Mouse (Mus musculus) right cerebral cortex, adult 2 months (tissue): Measurements from ENCODE around the gene H2-K1.
A peak's percentile ranks its signal among the peaks of the same experiment; 100 is the strongest.
"Not testable (repeated sequence)": the region's sequence is repeated elsewhere in the genome, so short reads cannot be mapped to it uniquely, and the experiment has no call there.

Experiments used
- DNase-seq, 2 experiments: peaks; one replicate each; pipeline ENCODE4 v3.0.0; 2021 to 2022; ENCODE audit warnings: low spot score in 2 of 2

The H2-K1 gene

GRCm38 (mm10) chr17:34026917-34027655 is 26.9 kb upstream of the H2-K1 start:
- no peak for DNase-seq

GRCm38 (mm10) chr17:34026221-34026620 is 26.1 kb upstream of the H2-K1 start:
- no peak for DNase-seq

- DNase-seq: no peak
Measured at GRCm38 (mm10) chr17:34025756-34026151, 25.6 kb upstream of the H2-K1 start.

DNA sequence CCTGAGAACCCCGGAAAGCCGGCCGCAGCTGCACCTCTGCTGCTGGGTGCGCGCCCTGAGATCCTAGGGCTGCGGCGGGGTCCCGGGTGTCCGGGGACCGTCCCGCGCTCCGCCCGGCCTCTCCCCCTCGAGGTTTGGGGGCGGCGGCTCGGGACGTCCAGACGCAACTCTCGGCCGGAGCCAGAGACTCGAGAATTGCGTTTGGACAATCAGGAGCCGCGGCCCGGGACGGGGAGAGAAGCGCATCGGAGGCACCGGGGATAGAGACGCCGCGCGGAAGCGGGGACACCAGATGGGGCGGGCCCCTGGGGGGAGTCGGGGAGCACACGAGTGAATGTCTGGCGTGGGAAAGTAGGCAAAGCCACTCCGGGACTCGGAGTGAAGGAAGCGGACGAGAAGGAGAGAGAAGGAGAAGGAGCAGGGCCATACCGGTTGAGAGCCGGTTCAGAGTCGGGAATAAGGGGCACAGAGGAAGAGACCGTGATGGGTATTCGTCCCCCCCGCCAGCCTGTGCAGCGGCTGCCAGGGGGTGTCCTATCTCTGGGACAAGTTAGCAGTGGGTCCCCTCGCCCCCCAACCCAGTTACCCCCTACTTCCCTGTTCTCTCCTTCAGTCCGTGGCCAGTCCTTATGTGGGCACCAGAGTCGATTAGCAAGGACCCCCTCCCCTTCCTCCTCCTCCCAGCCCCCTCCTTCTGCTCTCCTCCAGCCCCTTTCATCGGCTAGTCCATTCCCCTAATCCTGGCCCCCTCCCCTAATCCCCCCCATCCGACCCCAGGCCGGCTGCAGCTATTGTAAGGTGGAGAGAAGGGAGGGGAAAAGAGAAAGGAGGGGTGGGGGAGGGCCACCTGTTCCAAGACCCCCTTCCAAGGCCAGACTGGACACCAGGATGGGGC is 25.0 kb upstream of the H2-K1 start:
- DNase-seq: no peak

- peak; percentile 86 to 90 for DNase-seq
Measured at GRCm38 (mm10) chr17:34024317-34024821, 24.2 kb upstream of the H2-K1 start, which contains the start of gene Ring1. Gene Ring1 (minus strand): TSS chr17:34024680.

GRCm38 (mm10) chr17:34023678-34024077 is 23.5 kb upstream of the H2-K1 start:
- DNase-seq: no peak

DNA sequence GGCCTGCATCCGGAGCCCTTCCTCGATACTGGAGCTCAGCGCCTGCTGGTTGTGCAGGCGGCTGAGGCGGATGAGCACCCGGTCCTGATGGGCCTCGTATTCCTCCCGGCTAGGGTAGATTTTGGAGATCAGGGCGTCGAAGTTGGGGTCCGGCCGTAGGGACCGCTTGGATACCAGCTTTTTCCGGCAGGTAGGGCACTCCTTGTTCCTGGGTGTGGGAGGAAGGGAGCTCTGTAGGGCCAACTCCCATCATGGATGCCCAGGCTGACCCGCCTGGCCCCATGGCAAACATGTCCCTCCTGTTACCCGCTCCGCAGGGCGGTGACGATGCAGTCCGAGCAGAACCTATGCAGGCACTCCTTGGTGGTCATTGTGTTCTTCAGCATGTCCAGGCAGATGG is 22.8 kb upstream of the H2-K1 start:
- no peak for DNase-seq

DNA sequence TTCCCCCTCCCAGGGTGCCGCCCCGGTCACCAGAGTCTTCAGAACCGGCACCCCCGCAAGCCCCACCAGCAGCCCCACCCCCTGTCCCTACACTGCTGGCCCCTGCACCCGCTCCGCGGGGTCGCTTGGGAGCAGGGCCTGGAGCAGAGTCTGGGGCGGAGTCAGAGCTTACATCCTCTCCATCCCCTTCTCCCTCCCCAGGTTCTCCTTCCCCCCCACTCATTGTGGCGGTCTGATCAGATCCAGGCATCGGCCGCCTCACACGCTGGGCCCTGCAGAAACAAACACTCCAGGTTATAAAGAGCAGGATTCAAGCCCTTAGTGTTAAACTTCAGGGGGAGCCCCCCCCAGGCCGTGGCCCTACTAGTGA is 22.3 kb upstream of the H2-K1 start:
- DNase-seq: no peak

DNA sequence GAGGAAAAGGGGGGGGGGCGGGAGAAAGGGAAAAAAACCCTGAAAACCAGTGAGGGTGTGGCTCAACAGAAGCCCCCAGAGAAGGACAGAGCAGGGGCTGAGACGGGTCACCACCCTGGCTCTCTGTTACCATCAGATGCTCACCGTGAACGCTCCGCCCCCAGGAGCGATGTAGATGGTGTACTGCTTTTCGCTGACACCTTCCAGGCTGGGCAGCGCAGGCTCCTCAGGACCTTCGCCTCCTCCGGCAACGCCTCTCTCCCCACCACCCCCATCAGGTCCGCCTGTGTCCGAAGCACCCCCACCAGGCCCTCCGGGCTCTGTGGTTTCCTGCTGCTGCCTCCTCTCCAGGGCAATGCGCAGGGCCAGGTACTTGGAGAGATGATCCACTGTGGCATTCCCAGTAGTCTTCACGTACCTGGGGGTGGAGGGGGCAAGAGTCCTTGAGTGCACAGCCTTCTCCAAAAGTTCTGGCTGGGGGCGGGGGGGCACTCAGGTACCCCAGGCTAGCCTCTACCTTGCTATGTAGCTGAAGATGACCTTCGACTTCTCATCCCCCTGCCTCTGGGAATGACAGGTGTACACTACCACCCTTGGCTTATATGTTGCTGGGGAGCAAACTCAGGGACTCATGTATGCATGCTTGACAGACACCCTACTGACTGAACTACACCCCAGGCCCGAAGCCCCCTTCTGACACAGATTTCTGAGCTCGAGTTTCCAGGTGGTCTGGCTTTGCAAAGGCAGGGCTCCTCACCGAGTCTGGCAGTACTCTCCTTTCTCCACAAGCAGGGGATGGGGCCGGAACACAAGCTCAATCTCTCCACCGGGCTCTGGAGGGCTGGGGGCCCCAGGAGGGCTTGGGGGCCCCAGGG is 21.6 kb upstream of the H2-K1 start:
- no peak for DNase-seq

DNA sequence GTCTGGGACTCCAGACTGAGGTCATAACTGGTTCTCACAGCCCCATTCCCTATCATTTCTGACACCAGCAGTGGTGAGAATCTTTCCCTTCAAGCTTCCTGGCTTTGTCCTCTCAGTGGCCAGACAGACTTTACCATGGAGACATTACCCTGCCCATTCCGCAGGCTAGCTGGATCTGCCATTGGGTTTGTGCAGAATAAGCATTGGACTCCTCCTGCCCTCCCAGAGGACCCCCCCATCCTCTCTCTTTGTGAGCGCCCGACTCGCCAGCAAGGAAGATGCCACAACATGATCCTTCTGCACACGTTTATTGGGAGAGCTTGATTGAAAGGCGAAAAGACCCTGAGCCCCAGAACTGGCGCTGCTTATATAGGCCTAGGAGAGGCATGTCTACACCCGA is 13.3 kb upstream of the H2-K1 start:
- no peak for DNase-seq

DNA sequence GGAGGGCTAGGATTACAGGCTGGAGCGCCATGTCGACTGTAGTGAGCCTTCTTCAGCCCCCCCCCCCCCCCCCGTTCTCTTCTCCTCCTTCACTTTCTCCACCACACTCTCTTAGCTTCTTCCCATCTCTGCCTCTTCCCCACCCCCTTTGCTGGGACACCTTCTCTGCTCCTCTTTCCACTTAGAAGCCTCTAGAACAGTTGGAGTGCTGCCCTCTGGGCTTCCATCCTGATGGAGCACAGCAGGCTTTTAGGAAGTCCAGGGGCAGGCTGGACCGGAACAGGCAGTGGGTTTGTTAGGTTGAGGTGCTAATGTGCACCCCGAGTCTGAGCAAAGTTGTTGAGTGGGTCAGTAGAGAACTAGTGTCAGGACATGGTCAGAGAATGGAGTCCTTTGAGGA is 10.0 kb upstream of the H2-K1 start:
- no peak for DNase-seq

DNA sequence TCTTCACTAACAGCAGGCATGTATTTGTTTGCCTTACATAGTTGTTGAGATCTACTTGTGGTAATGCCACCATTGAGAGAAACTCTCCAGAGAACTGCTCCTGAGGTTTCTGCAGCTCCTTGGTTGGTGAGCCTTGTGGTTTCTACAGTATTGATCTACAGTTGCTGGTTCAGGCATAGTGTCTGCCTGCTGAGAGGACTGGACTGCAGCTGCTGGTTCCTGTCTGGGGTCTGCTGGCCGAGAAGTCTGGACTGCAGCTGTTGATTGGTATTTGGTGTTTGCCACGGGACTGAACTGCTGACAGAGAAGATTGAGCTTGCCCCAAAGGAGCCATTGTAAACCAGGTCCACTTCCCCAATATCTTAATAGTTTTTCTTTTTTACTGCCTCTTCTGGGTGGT is 6.4 kb upstream of the H2-K1 start:
- DNase-seq: no peak

DNA sequence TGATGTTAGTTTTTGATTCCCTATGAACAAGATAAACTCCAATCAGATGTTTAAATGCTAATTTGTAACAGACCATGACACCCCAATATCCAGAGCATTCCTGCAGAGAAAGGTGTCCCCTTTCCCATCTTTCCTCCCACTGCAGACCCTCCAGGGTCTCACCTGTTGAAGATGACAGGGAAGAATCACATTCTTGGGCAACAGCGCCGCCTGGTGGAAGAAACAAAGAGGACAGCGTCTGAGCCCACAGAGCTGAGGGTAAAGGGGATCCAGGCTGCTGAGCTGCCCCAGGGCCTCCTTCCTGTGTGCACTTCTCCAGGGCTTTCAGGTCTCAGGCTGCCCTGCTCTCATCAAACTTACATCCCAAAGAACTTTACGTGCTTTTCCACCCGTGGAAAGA is 3.3 kb upstream of the H2-K1 start:
- DNase-seq: peak; percentile 18 to 20

- DNase-seq: not testable (repeated sequence)
Measured at GRCm38 (mm10) chr17:34000796-34001195, 649 bp upstream of the H2-K1 start.

GRCm38 (mm10) chr17:33999341-34000149 is 602 bp downstream of the H2-K1 start:
- no peak for DNase-seq

- not testable (repeated sequence) for DNase-seq
Measured at GRCm38 (mm10) chr17:33998697-33999096, 1.4 kb downstream of the H2-K1 start.

DNA sequence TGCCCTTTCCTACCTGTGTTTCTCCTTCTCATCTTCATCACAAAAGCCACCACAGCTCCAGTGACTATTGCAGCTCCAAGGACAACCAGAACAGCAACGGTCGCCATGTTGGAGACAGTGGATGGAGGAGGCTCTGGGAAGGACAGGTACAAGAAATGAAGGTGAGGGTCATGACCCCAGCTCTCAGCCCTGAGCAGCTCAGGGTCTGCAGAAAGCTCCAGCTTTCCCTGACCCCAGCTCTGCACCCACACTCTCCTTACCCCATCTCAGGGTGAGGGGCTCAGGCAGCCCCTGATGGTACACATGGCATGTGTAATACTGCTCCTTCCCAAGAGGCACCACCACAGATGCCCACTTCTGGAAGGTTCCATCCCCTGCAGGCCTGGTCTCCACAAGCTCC is 3.1 kb downstream of the H2-K1 start:
- not testable (repeated sequence) for DNase-seq

DNA sequence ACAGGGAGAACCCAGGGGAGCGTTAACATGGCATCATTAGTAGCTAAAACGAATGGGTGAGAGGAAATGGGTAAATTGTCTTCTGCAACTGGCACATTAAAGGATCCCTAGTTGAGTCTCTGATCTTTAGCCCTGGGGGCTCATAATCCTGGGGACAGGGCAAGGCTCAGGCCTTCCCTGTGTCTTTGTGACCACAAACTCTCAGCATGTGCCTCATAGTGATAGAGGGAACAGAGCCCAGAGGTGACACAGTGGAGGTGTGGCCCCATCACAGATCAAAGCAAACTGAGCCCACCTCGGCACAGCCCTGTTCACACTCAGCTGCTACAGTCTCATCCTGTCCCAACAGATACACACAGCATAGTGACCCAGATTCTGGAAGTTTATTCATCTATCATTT is 4.5 kb downstream of the H2-K1 start:
- no peak for DNase-seq

- no peak for DNase-seq
Measured at GRCm38 (mm10) chr17:33994959-33995358, 5.2 kb downstream of the H2-K1 start.

GRCm38 (mm10) chr17:33991788-33992664 is 8.1 kb downstream of the H2-K1 start:
- peak; percentile 14 to 34 for DNase-seq
